Mouse (Mus musculus): ENCODE results near the gene Gm13698. TPM values are rescaled to one million over a fixed set of nuclear protein-coding genes. Genes with fewer than 3 reads are reported as not detected.
"Not testable (repeated sequence)": the region's sequence is repeated elsewhere in the genome, so short reads cannot be mapped to it uniquely, and the experiment has no call there.

Gene Gm13698
- not detected in 2 replicates for polyA plus RNA-seq (2012; ENCODE audit: insufficient read depth, insufficient read length, low replicate concordance, missing spikeins)

DNA sequence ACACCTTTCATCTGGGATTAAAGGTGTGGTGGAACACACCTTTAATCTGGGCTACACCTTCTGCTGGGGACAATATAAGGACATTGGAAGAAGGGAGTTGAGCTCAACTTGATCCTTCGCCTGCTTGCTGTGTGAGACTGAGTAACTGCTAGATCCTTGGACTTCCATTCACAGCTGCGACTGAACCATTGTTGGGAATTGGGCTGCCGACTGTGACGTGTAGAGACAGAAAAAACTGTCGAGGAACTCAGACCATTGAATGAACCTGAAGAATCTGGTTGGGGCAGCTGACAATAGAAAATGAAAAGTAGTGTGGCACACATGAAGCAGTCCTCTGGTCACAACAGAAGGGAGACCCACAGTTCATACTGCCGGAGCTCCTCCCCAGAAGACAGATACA lies at the start of gene Gm13698:
Gm13698 (plus strand) TSS at position 301 of the 400 bp plus-strand sequence.
- H3K4me3 ChIP-seq (ENCODE audit: insufficient read depth, low read depth, low read length); H3K4me1 ChIP-seq (ENCODE audit: control insufficient read depth, insufficient read depth, low read length); H3K27ac ChIP-seq (ENCODE audit: insufficient read depth, low read depth, low read length): not testable (repeated sequence)
- WGBS, result no CpG with 5 or more reads among the region's 6 CpGs

DNA sequence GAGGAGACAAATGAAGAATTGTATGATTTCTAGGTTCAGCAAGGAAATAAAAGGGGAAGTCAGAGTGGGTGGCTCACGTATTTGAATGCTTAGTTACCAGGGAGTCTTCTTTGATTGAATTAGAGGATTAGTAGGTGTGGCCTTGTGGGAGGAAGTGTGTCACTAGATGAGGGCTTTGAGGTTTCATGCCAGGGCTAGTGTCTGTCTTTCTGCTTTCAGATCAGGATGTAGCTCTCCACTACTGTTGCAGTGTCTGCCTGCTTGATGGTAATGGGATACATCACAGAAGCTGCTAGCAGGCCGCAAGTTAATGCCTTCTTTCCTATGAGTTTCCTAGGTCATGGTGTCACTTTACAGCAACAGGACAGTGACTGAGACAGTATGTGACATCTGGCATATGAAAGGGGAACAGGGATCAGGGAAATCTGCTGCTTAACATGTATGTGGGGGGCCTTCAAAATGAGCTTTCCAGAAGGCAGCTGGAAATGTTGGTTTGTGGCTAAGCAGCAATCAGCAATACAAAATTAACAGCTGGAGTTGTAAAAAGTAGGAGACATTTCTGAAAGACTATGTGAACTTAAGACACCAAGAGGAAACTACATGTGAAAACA lies 25.9 kb upstream of the Gm13698 start:
- H3K27ac ChIP-seq (ENCODE audit: insufficient read depth, low read depth, low read length), result no peak overlapping the region
- TF ChIP-seq CTCF (IDR thresholded peaks at IDR 0.05; ENCODE audit: insufficient read depth, low read depth, low read length) (no peak), POLR2A (IDR thresholded peaks at IDR 0.05; ENCODE audit: insufficient read depth, low read depth, low read length) (no peak)
- WGBS, result 52% methylated on average over 2 of the region's 2 CpGs
- no peak overlapping the region for H3K4me3 ChIP-seq (ENCODE audit: insufficient read depth, low read depth, low read length)
- H3K4me1 ChIP-seq (ENCODE audit: control insufficient read depth, insufficient read depth, low read length), result no peaks in the 10 kb centered on the region

DNA sequence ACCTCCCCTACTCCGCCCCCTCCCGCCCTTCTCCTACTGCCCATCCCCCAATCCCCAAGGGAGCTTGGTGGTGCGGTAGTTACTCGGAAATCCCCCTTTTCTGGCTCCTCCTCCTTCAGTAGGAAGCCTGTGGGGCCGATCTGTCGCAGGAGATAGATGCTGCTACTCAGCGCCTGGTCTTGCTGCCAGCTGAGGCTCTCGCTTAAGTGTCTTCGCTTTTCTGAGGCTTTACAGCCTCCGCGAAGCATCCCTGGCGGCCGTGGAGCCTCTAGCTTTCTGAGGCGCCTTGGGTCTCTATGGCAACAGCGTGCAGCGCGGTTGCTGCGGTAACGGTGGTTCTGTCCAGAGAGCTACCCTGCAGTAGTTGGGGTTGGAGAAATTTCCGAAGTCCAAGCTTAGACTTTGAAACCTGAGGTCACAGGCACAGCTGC lies 14.5 kb upstream of the Gm13698 start, which contains the start of gene Zswim2:
Zswim2 (minus strand) TSS at position 298 of the 431 bp plus-strand sequence.
- TF ChIP-seq POLR2A (IDR thresholded peaks at IDR 0.05; ENCODE audit: insufficient read depth, low read depth, low read length), result no peak
- no peak for TF ChIP-seq CTCF (IDR thresholded peaks at IDR 0.05; ENCODE audit: insufficient read depth, low read depth, low read length)
- Histone ChIP-seq H3K4me3 (ENCODE audit: insufficient read depth, low read depth, low read length) (peak within 1 kb of the TSS; percentile 49), H3K4me1 (ENCODE audit: control insufficient read depth, insufficient read depth, low read length) (peaks cover 4% of the 10 kb centered on the region; the same call in 1 of the 2 replicates), H3K27ac (ENCODE audit: insufficient read depth, low read depth, low read length) (peak within 1 kb of the TSS; percentile 63)
- WGBS, result under 1% methylated on average over 20 of the region's 20 CpGs

DNA sequence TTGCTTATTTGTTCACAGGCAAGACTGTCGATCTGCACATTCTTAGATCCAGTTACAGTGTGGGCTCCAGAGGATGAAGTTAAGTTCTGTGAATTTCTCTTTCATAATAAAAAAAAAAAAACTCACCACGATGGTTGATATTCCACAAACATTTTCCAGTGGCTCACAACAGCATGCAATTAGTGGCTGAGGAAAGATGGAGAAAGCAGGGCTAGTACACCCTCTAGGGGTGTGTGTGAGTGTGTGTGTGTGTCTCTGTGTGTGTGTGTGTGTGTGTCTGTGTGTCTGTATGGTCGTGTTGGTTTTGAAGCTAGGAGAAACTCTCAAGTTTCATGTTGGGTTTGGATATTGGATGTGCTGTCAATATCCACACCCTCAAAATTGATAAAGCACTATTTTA lies 14.1 kb upstream of the Gm13698 start:
- TF ChIP-seq POLR2A (IDR thresholded peaks at IDR 0.05; ENCODE audit: insufficient read depth, low read depth, low read length), result no peak
- TF ChIP-seq CTCF (IDR thresholded peaks at IDR 0.05; ENCODE audit: insufficient read depth, low read depth, low read length), result no peak
- H3K4me3 ChIP-seq (ENCODE audit: insufficient read depth, low read depth, low read length), result no peak overlapping the region; the same call in 1 of the 2 replicates
- WGBS, result 3% methylated on average over 3 of the region's 3 CpGs
- H3K27ac ChIP-seq (ENCODE audit: insufficient read depth, low read depth, low read length), result no peak overlapping the region
- H3K4me1 ChIP-seq (ENCODE audit: control insufficient read depth, insufficient read depth, low read length), result peaks cover 4% of the 10 kb centered on the region; the same call in 1 of the 2 replicates

DNA sequence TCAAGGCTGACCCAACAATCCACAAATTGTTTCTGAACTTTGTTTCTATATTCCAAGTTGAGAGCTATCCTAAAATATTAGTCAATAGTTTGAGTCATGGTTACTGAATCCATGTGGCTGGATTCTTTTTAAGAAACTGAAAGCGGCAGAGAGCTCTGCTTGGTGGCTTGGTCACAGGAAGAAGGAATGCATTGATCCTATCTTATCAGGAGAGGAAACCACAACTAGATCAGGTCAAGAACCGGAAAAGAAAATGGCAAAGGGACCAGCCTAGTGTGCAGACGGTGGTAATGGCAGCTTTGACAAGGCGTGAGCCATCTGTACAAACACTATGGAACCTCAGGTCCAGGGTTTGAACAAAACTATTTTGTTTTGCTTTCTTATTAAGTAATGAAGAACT lies 13.7 kb upstream of the Gm13698 start:
- H3K4me3 ChIP-seq (ENCODE audit: insufficient read depth, low read depth, low read length), result no peak overlapping the region
- no peak overlapping the region for H3K27ac ChIP-seq (ENCODE audit: insufficient read depth, low read depth, low read length)
- peaks cover 4% of the 10 kb centered on the region; the same call in 1 of the 2 replicates for H3K4me1 ChIP-seq (ENCODE audit: control insufficient read depth, insufficient read depth, low read length)
- 72% methylated on average over 4 of the region's 4 CpGs for WGBS
- TF ChIP-seq POLR2A (IDR thresholded peaks at IDR 0.05; ENCODE audit: insufficient read depth, low read depth, low read length), result no peak
- no peak for TF ChIP-seq CTCF (IDR thresholded peaks at IDR 0.05; ENCODE audit: insufficient read depth, low read depth, low read length)

DNA sequence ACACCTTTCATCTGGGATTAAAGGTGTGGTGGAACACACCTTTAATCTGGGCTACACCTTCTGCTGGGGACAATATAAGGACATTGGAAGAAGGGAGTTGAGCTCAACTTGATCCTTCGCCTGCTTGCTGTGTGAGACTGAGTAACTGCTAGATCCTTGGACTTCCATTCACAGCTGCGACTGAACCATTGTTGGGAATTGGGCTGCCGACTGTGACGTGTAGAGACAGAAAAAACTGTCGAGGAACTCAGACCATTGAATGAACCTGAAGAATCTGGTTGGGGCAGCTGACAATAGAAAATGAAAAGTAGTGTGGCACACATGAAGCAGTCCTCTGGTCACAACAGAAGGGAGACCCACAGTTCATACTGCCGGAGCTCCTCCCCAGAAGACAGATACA lies 5.7 kb downstream of the Gm13698 start, which contains the start of gene Gm13693:
Gm13693 (plus strand) TSS at position 301 of the 400 bp plus-strand sequence.
- H3K4me1 ChIP-seq (ENCODE audit: control insufficient read depth, insufficient read depth, low read length); H3K4me3 ChIP-seq (ENCODE audit: insufficient read depth, low read depth, low read length); H3K27ac ChIP-seq (ENCODE audit: insufficient read depth, low read depth, low read length): not testable (repeated sequence)
- WGBS, result no CpG with 5 or more reads among the region's 6 CpGs

DNA sequence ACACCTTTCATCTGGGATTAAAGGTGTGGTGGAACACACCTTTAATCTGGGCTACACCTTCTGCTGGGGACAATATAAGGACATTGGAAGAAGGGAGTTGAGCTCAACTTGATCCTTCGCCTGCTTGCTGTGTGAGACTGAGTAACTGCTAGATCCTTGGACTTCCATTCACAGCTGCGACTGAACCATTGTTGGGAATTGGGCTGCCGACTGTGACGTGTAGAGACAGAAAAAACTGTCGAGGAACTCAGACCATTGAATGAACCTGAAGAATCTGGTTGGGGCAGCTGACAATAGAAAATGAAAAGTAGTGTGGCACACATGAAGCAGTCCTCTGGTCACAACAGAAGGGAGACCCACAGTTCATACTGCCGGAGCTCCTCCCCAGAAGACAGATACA lies 11.5 kb downstream of the Gm13698 start, which contains the start of gene Gm13695:
Gm13695 (plus strand) TSS at position 301 of the 400 bp plus-strand sequence.
- WGBS, result no CpG with 5 or more reads among the region's 6 CpGs
- not testable (repeated sequence) for H3K27ac ChIP-seq (ENCODE audit: insufficient read depth, low read depth, low read length); H3K4me3 ChIP-seq (ENCODE audit: insufficient read depth, low read depth, low read length); H3K4me1 ChIP-seq (ENCODE audit: control insufficient read depth, insufficient read depth, low read length)

DNA sequence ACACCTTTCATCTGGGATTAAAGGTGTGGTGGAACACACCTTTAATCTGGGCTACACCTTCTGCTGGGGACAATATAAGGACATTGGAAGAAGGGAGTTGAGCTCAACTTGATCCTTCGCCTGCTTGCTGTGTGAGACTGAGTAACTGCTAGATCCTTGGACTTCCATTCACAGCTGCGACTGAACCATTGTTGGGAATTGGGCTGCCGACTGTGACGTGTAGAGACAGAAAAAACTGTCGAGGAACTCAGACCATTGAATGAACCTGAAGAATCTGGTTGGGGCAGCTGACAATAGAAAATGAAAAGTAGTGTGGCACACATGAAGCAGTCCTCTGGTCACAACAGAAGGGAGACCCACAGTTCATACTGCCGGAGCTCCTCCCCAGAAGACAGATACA lies 17.3 kb downstream of the Gm13698 start, which contains the start of gene Gm13696:
Gm13696 (plus strand) TSS at position 301 of the 400 bp plus-strand sequence.
- H3K4me3 ChIP-seq (ENCODE audit: insufficient read depth, low read depth, low read length); H3K4me1 ChIP-seq (ENCODE audit: control insufficient read depth, insufficient read depth, low read length); H3K27ac ChIP-seq (ENCODE audit: insufficient read depth, low read depth, low read length): not testable (repeated sequence)
- WGBS, result no CpG with 5 or more reads among the region's 6 CpGs

DNA sequence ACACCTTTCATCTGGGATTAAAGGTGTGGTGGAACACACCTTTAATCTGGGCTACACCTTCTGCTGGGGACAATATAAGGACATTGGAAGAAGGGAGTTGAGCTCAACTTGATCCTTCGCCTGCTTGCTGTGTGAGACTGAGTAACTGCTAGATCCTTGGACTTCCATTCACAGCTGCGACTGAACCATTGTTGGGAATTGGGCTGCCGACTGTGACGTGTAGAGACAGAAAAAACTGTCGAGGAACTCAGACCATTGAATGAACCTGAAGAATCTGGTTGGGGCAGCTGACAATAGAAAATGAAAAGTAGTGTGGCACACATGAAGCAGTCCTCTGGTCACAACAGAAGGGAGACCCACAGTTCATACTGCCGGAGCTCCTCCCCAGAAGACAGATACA lies 23.1 kb downstream of the Gm13698 start, which contains the start of gene Gm13694:
Gm13694 (plus strand) TSS at position 301 of the 400 bp plus-strand sequence.
- WGBS, result no CpG with 5 or more reads among the region's 6 CpGs
- not testable (repeated sequence) for H3K27ac ChIP-seq (ENCODE audit: insufficient read depth, low read depth, low read length); H3K4me1 ChIP-seq (ENCODE audit: control insufficient read depth, insufficient read depth, low read length); H3K4me3 ChIP-seq (ENCODE audit: insufficient read depth, low read depth, low read length)

DNA sequence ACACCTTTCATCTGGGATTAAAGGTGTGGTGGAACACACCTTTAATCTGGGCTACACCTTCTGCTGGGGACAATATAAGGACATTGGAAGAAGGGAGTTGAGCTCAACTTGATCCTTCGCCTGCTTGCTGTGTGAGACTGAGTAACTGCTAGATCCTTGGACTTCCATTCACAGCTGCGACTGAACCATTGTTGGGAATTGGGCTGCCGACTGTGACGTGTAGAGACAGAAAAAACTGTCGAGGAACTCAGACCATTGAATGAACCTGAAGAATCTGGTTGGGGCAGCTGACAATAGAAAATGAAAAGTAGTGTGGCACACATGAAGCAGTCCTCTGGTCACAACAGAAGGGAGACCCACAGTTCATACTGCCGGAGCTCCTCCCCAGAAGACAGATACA lies 28.9 kb downstream of the Gm13698 start, which contains the start of gene Gm13697:
Gm13697 (plus strand) TSS at position 301 of the 400 bp plus-strand sequence.
- not testable (repeated sequence) for H3K4me3 ChIP-seq (ENCODE audit: insufficient read depth, low read depth, low read length); H3K27ac ChIP-seq (ENCODE audit: insufficient read depth, low read depth, low read length); H3K4me1 ChIP-seq (ENCODE audit: control insufficient read depth, insufficient read depth, low read length)
- no CpG with 5 or more reads among the region's 6 CpGs for WGBS

DNA sequence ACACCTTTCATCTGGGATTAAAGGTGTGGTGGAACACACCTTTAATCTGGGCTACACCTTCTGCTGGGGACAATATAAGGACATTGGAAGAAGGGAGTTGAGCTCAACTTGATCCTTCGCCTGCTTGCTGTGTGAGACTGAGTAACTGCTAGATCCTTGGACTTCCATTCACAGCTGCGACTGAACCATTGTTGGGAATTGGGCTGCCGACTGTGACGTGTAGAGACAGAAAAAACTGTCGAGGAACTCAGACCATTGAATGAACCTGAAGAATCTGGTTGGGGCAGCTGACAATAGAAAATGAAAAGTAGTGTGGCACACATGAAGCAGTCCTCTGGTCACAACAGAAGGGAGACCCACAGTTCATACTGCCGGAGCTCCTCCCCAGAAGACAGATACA lies 34.8 kb downstream of the Gm13698 start, which contains the start of gene Gm13691:
Gm13691 (plus strand) TSS at position 301 of the 400 bp plus-strand sequence.
- no CpG with 5 or more reads among the region's 6 CpGs for WGBS
- not testable (repeated sequence) for H3K4me1 ChIP-seq (ENCODE audit: control insufficient read depth, insufficient read depth, low read length); H3K4me3 ChIP-seq (ENCODE audit: insufficient read depth, low read depth, low read length); H3K27ac ChIP-seq (ENCODE audit: insufficient read depth, low read depth, low read length)

DNA sequence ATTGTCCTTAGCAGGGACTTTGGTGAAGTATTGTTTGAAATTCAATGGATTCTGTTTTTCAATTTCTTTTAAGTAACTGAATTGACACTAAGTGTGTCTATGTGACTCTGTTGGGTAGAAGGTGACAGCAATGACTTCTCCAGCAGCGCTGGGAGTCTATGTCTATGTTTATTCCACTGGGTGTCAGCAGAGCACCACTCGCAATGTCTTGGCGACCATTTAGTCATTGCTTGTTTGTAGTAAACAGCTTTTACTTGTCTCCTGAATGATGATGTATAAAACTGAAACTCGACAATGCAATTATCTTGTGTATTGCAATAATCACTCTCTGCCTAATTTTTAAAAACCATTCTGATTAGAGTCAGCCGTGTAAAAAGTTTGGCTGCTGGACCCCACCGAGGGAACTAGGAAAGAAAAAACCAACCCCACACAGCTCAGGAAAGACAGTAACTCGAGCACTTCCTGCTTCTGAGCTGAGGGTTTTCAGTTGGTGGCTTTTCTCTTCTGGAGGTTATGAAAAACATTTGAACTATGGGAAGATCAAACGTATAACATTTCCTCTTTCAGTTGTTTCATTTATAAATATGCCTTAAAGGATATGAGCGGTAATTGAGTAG lies 38.3 kb downstream of the Gm13698 start:
- H3K4me1 ChIP-seq (ENCODE audit: control insufficient read depth, insufficient read depth, low read length); H3K4me3 ChIP-seq (ENCODE audit: insufficient read depth, low read depth, low read length); H3K27ac ChIP-seq (ENCODE audit: insufficient read depth, low read depth, low read length): not testable (repeated sequence)
- WGBS, result 38% methylated on average over 8 of the region's 9 CpGs

DNA sequence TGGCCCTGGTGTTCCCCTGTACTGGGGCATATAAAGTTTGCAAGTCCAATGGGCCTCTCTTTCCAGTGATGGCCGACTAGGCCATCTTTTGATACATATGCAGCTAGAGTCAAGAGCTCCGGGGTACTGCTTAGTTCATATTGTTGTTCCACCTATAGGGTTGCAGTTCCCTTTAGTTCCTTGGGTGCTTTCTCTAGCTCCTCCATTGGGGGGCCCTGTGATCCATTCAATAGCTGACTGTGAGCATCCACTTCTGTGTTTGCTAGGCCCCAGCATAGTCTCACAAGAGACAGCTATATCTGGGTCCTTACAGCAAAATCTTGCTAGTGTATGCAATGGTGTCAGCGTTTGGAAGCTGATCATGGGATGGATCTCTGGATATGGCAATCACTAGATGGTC lies 39.0 kb downstream of the Gm13698 start:
- H3K4me3 ChIP-seq (ENCODE audit: insufficient read depth, low read depth, low read length); H3K27ac ChIP-seq (ENCODE audit: insufficient read depth, low read depth, low read length); H3K4me1 ChIP-seq (ENCODE audit: control insufficient read depth, insufficient read depth, low read length): not testable (repeated sequence)
- WGBS, result 70% methylated on average over 2 of the region's 3 CpGs

Data from olfactory bulb, adult 2 months (tissue).